Mouse (Mus musculus) heart, adult 9 months (tissue): ENCODE results near the gene Cox17.
"Not testable (repeated sequence)": the region's sequence is repeated elsewhere in the genome, so short reads cannot be mapped to it uniquely, and the experiment has no call there.

ENCODE experiments used
- DNase-seq, 2 experiments: peaks; one replicate each; pipeline ENCODE4 v3.0.0; 2022; ENCODE audit warnings: low spot score in 2 of 2

Gene Cox17

GRCm38 (mm10) chr16:38346529-38347325 lies at the start of gene Cox17, which contains the start of gene Gm21987:
Cox17 (plus strand) TSS chr16:38346991.
Gm21987 (plus strand) TSS chr16:38347040.
- peak; percentile 97 for DNase-seq

GRCm38 (mm10) chr16:38298410-38298809 lies 48.4 kb upstream of the Cox17 start:
- DNase-seq = no peak

- DNase-seq = no peak
Measured at GRCm38 (mm10) chr16:38302367-38302766, 44.4 kb upstream of the Cox17 start.

GRCm38 (mm10) chr16:38304460-38305194 lies 42.2 kb upstream of the Cox17 start:
- peak; percentile 6 to 12 for DNase-seq

GRCm38 (mm10) chr16:38306571-38307220 lies 40.1 kb upstream of the Cox17 start:
- DNase-seq = no peak

GRCm38 (mm10) chr16:38307221-38307605 lies 39.6 kb upstream of the Cox17 start:
- DNase-seq = no peak

GRCm38 (mm10) chr16:38307651-38308050 lies 39.1 kb upstream of the Cox17 start:
- no peak for DNase-seq

GRCm38 (mm10) chr16:38308195-38308594 lies 38.6 kb upstream of the Cox17 start:
- DNase-seq = no peak

- no peak for DNase-seq
Measured at GRCm38 (mm10) chr16:38318492-38318891, 28.3 kb upstream of the Cox17 start.

- no peak for DNase-seq
Measured at GRCm38 (mm10) chr16:38319087-38319486, 27.7 kb upstream of the Cox17 start.

GRCm38 (mm10) chr16:38321452-38321935 lies 25.3 kb upstream of the Cox17 start:
- no peak for DNase-seq

GRCm38 (mm10) chr16:38324311-38324710 lies 22.5 kb upstream of the Cox17 start:
- DNase-seq = no peak

- DNase-seq = no peak
Measured at GRCm38 (mm10) chr16:38326778-38327397, 19.9 kb upstream of the Cox17 start.

- no peak for DNase-seq
Measured at GRCm38 (mm10) chr16:38329340-38329739, 17.5 kb upstream of the Cox17 start.

GRCm38 (mm10) chr16:38334431-38334830 lies 12.4 kb upstream of the Cox17 start:
- DNase-seq = no peak

GRCm38 (mm10) chr16:38338077-38338476 lies 8.7 kb upstream of the Cox17 start:
- not testable (repeated sequence) for DNase-seq

GRCm38 (mm10) chr16:38341396-38342324 lies 5.1 kb upstream of the Cox17 start, which contains the start of gene Maats1:
Maats1 (minus strand) TSS chr16:38342143.
- DNase-seq = peak; percentile 66 to 80

- no peak for DNase-seq
Measured at GRCm38 (mm10) chr16:38344941-38345725, 1.7 kb upstream of the Cox17 start.

- no peak for DNase-seq
Measured at GRCm38 (mm10) chr16:38347588-38347987, 797 bp downstream of the Cox17 start.
